Mouse (Mus musculus) spleen, embryonic (tissue): Measurements from ENCODE around the gene Vopp1.
"Not testable (repeated sequence)": the region's sequence is repeated elsewhere in the genome, so short reads cannot be mapped to it uniquely, and the experiment has no call there.

Experiments
- CTCF ChIA-PET: fragments of 350-600 bp; sonication (Branson Sonifier 250); formaldehyde crosslinking; loops from one replicate; lab custom pipeline; 2022; lab: Charles Lee

Vopp1 gene

GRCm38 (mm10) chr6:57824422-57825258 is at the start of gene Vopp1:
Vopp1 (minus strand) TSS chr6:57825159.
- CTCF ChIA-PET, result interaction anchor here (0.7 kb wide), 1 partner anchor 116 kb away, joined by 3 read pairs; no protein-coding TSS in a partner anchor

- CTCF ChIA-PET, result no interaction called here
Measured at GRCm38 (mm10) chr6:57859043-57860042, 34.4 kb upstream of the Vopp1 start.

GRCm38 (mm10) chr6:57851177-57851576 is 26.2 kb upstream of the Vopp1 start:
- CTCF ChIA-PET, result not testable (repeated sequence)

- CTCF ChIA-PET, result interaction anchor here (0.7 kb wide), 1 partner anchor 12 kb away, joined by 4 read pairs; no protein-coding TSS in a partner anchor
Measured at GRCm38 (mm10) chr6:57850286-57850685, 25.3 kb upstream of the Vopp1 start, which contains the start of gene Vmn1r21. Vmn1r21 (minus strand) TSS chr6:57850343.

- CTCF ChIA-PET, result no interaction called here
Measured at GRCm38 (mm10) chr6:57839693-57840408, 14.9 kb upstream of the Vopp1 start.

GRCm38 (mm10) chr6:57825259-57825715 is 328 bp upstream of the Vopp1 start:
- CTCF ChIA-PET, result no interaction called here

GRCm38 (mm10) chr6:57823461-57823860 is 1.5 kb downstream of the Vopp1 start:
- CTCF ChIA-PET, result no interaction called here

GRCm38 (mm10) chr6:57822648-57823410 is 2.1 kb downstream of the Vopp1 start:
- CTCF ChIA-PET, result no interaction called here

GRCm38 (mm10) chr6:57814436-57814940 is 10.5 kb downstream of the Vopp1 start:
- CTCF ChIA-PET, result no interaction called here

- CTCF ChIA-PET, result no interaction called here
Measured at GRCm38 (mm10) chr6:57811748-57812730, 12.9 kb downstream of the Vopp1 start.

- CTCF ChIA-PET, result no interaction called here
Measured at GRCm38 (mm10) chr6:57805218-57806069, 19.5 kb downstream of the Vopp1 start.

GRCm38 (mm10) chr6:57803130-57803529 is 21.8 kb downstream of the Vopp1 start:
- CTCF ChIA-PET, result no interaction called here

- CTCF ChIA-PET, result no interaction called here
Measured at GRCm38 (mm10) chr6:57798986-57799385, 26.0 kb downstream of the Vopp1 start.

- CTCF ChIA-PET, result no interaction called here
Measured at GRCm38 (mm10) chr6:57796853-57797423, 28.0 kb downstream of the Vopp1 start.

GRCm38 (mm10) chr6:57795835-57796234 is 29.1 kb downstream of the Vopp1 start:
- CTCF ChIA-PET, result no interaction called here

GRCm38 (mm10) chr6:57792821-57793220 is 32.1 kb downstream of the Vopp1 start:
- CTCF ChIA-PET, result interaction anchor here (0.9 kb wide), 1 partner anchor 18 kb away, joined by 3 read pairs; no protein-coding TSS in a partner anchor

GRCm38 (mm10) chr6:57790542-57790941 is 34.4 kb downstream of the Vopp1 start:
- CTCF ChIA-PET, result no interaction called here

GRCm38 (mm10) chr6:57787376-57787775 is 37.6 kb downstream of the Vopp1 start:
- CTCF ChIA-PET, result no interaction called here
